Mouse (Mus musculus) ES-E14 (cell line): Measurements from ENCODE around the gene Tm9sf3.

Experiments
- CHD2 ChIP-seq: IDR thresholded peaks from 2 replicates; pipeline ENCODE4 v1.6.1; 2014; ENCODE audit warnings: mild to moderate bottlenecking, low read depth, low read length, inconsistent platforms
- HCFC1 ChIP-seq: IDR thresholded peaks from 2 replicates; pipeline ENCODE4 v1.6.1; 2012; ENCODE audit warnings: low read length, inconsistent platforms, borderline replicate concordance; ENCODE audit not compliant: insufficient read depth
- MAFK ChIP-seq: IDR thresholded peaks from 2 replicates; pipeline ENCODE4 v1.6.1; 2014; ENCODE audit warnings: mild to moderate bottlenecking, low read depth, low read length, inconsistent platforms; ENCODE audit not compliant: insufficient read depth
- ZNF384 ChIP-seq: IDR thresholded peaks from 2 replicates; pipeline ENCODE4 v1.6.1; 2012; ENCODE audit warnings: low read depth, low read length, inconsistent platforms

DNA sequence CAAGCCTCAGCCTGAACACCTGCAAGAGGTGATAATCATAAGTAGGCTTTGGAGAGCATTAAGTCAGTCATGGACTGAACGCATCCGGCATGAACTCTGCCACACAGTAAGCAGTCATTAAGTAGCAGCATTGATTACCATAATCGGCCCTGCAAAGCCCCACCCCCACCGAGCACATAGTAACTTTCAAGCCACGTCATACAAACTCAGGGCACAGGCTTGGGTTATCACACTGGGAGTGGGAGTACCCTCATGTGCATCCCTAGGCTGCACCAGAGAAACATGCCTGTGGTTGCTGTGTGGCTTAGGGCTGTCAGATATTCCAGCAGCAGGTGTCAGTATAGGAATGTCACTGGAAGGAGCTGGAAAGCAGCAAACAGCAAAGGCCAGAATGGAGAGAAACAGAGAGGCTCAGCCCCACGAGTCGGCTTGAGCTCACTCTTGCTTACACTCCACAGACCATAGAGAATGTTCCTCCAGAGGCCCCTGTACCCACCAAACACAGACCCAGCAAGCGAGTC lies 16.0 kb upstream of the Tm9sf3 start:
- no peak for TF ChIP-seq ZNF384
- TF ChIP-seq MAFK, result no peak
- no peak for TF ChIP-seq HCFC1
- TF ChIP-seq CHD2, result no peak
